Mouse (Mus musculus) bone marrow, adult 2 months (tissue): ENCODE data around the gene Gpr143. TPM values are rescaled to one million over a fixed set of nuclear protein-coding genes. Genes with fewer than 3 reads are reported as not detected.

Experiments
- H3K27ac ChIP-seq: fragments of 200-500 bp; 2 replicates; pipeline ENCODE4 v1.5.1; 2012; ENCODE audit warnings: low read depth, mild to moderate bottlenecking, control low read depth, inconsistent platforms, low read length; ENCODE audit not compliant: control insufficient read depth, poor library complexity, insufficient read depth
- H3K4me1 ChIP-seq: fragments of 200-500 bp; 2 replicates; pipeline ENCODE4 v1.6.1; 2011; ENCODE audit warnings: low read length; ENCODE audit not compliant: control insufficient read depth, insufficient read depth
- H3K4me3 ChIP-seq: fragments of 200-500 bp; replicated peaks from 2 replicates; pipeline ENCODE3; 2011; ENCODE audit warnings: mild to moderate bottlenecking, low read depth, low read length, control low read depth; ENCODE audit not compliant: control insufficient read depth
- CTCF ChIP-seq: fragments of 200-500 bp; IDR thresholded peaks from 2 replicates; pipeline ENCODE4 v1.5.1; 2011; ENCODE audit warnings: low read length, control low read depth; ENCODE audit not compliant: control insufficient read depth, insufficient read depth
- POLR2A ChIP-seq: fragments of 200-500 bp; IDR thresholded peaks from 2 replicates; pipeline ENCODE4 v1.6.1; 2011; ENCODE audit warnings: low read depth, mild to moderate bottlenecking, control low read depth, low read length, borderline replicate concordance; ENCODE audit not compliant: control insufficient read depth
- WGBS: fragments of 180-500 bp; shearing (Covaris S2); methylation state at CpG from one replicate; pipeline ENCODE4 v1.1.7; 2018; 5-methylcytosine and 5-hydroxymethylcytosine counted together
- polyA plus RNA-seq: library from polyadenylated mRNA; stranded (reverse); fragments of >200 nt; gene quantifications from 2 replicates; pipeline ENCODE4 v1.2.4, GENCODE M21; 2011; ENCODE audit warnings: low replicate concordance; ENCODE audit not compliant: missing spikeins, insufficient read depth, insufficient read length

Gene Gpr143
- polyA plus RNA-seq, 1 experiment = not detected

DNA sequence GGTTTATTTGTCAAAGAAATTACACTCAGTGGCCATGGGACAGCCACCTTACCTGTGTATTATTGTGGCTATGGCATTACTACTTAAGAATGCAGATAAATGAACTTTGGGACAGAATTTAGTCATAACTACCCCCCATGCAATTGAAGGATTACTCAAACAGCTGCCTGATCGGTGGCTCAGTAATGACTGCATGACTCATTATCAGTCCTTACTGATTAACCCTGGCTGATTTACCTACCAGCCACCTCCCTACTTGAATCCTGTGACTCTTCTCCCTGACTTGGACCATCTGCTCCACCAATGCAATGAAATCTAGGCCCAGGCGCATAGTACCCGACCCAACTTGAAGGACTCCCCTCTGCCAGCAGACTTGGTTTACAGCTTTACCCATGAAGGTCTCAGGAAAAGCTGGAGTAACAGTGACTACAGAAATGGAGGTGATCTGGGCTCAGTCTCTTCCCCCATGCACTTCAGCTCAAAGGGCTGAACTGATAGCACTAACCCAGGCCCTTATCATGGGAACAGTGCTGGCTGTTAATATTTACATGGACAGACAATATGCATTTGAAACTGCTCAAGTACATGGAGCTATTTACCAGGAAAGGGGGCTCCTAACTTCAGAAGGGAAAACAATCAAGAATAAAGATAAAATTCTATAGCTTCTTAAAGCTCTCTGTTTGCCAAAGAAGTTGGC is 73.5 kb downstream of the Gpr143 start:
- WGBS = 84% methylated on average over 3 of the region's 3 CpGs
- no peak for TF ChIP-seq POLR2A
- no peak for TF ChIP-seq CTCF
- H3K27ac ChIP-seq = no peak overlapping the region
- no peaks in the 10 kb centered on the region for H3K4me1 ChIP-seq
- H3K4me3 ChIP-seq = no peak overlapping the region

Other genes starting within 250 kb of the Gpr143 start
- not detected in 2 replicates for gene Cldn34a, start 218.6 kb upstream of the Gpr143 start, polyA plus RNA-seq
- 0.86 and 1.9 TPM in 2 replicates for gene Shroom2, start 12.5 kb upstream of the Gpr143 start, polyA plus RNA-seq
- not detected in 2 replicates for gene Usp51, start 224.5 kb downstream of the Gpr143 start, polyA plus RNA-seq